Mouse (Mus musculus) ES-E14 (cell line): ENCODE results near the gene Syt12. TPM values are rescaled to one million over a fixed set of nuclear protein-coding genes. Genes with fewer than 3 reads are reported as not detected.

Source experiments
- DNase-seq: peaks from one replicate; pipeline ENCODE4 v3.0.0-alpha.2; 2013; ENCODE audit warnings: low read depth, low spot score
- H3K27ac ChIP-seq: 2 replicates; pipeline ENCODE4 v1.5.1; 2012; ENCODE audit warnings: low read depth, mild to moderate bottlenecking, low read length, moderate library complexity, mixed read lengths; ENCODE audit not compliant: poor library complexity, insufficient read depth, severe bottlenecking
- H3K36me3 ChIP-seq: 2 replicates; pipeline ENCODE4 v1.6.1; 2012; ENCODE audit warnings: mild to moderate bottlenecking, low read length, moderate library complexity, mixed read lengths; ENCODE audit not compliant: control insufficient read depth, poor library complexity, insufficient read depth, severe bottlenecking
- H3K4me1 ChIP-seq, 2 experiments: fragments of 150-350 bp in 1 of 2; sonication (generic) in 1 of 2; 2 replicates each; pipeline ENCODE4 v1.6.1; 2012; ENCODE audit warnings: low read length in 2 of 2, mild to moderate bottlenecking in 1 of 2, mixed read lengths in 1 of 2; ENCODE audit not compliant: control insufficient read depth in 2 of 2, insufficient read depth in 2 of 2, poor library complexity in 1 of 2
- H3K4me3 ChIP-seq, 2 experiments: fragments of 150-350 bp in 1 of 2; sonication (generic) in 1 of 2; 2 replicates each; pipeline ENCODE4 v1.5.1; 2012; ENCODE audit warnings: low read length in 2 of 2, low read depth in 1 of 2, mild to moderate bottlenecking in 1 of 2, mixed read lengths in 1 of 2; ENCODE audit not compliant: insufficient read depth in 1 of 2, poor library complexity in 1 of 2, severe bottlenecking in 1 of 2
- H3K9ac ChIP-seq: 2 replicates; pipeline ENCODE4 v1.6.1; 2012; ENCODE audit warnings: low read depth, mild to moderate bottlenecking, low read length, mixed read lengths; ENCODE audit not compliant: poor library complexity, insufficient read depth, severe bottlenecking
- H3K9me3 ChIP-seq: fragments of 150-350 bp; sonication (generic); 2 replicates; pipeline ENCODE4 v1.6.1; 2012; ENCODE audit warnings: low read depth, mild to moderate bottlenecking, low read length; ENCODE audit not compliant: control insufficient read depth, insufficient read depth
- CHD2 ChIP-seq: IDR thresholded peaks from 2 replicates; pipeline ENCODE4 v1.6.1; 2014; ENCODE audit warnings: mild to moderate bottlenecking, low read depth, low read length, inconsistent platforms
- HCFC1 ChIP-seq: IDR thresholded peaks from 2 replicates; pipeline ENCODE4 v1.6.1; 2012; ENCODE audit warnings: low read length, inconsistent platforms, borderline replicate concordance; ENCODE audit not compliant: insufficient read depth
- MAFK ChIP-seq: IDR thresholded peaks from 2 replicates; pipeline ENCODE4 v1.6.1; 2014; ENCODE audit warnings: mild to moderate bottlenecking, low read depth, low read length, inconsistent platforms; ENCODE audit not compliant: insufficient read depth
- ZC3H11A ChIP-seq: IDR thresholded peaks from 2 replicates; pipeline ENCODE4 v1.6.1; 2012; ENCODE audit warnings: low read depth, mild to moderate bottlenecking, inconsistent platforms, low read length, borderline replicate concordance
- ZNF384 ChIP-seq: IDR thresholded peaks from 2 replicates; pipeline ENCODE4 v1.6.1; 2012; ENCODE audit warnings: low read depth, low read length, inconsistent platforms
- in situ Hi-C, 2 experiments: fragments of 600-800 bp; cut with MboI; formaldehyde crosslinking; loops; one replicate each; pipeline ENCODE4 v1.15.1; 2025; ENCODE audit warnings: low sequenced_read_pairs in 2 of 2, inconsistent platforms in 1 of 2; ENCODE audit not compliant: unreplicated experiment in 2 of 2
- total RNA-seq: library from RNA; depleted of rRNA; stranded (reverse); fragments of 300-350 nt; gene quantifications from 2 replicates; pipeline ENCODE4 v1.2.3, GENCODE M21; 2012

The Syt12 gene
- total RNA-seq, 1 experiment = 0.58 TPM

- no peaks in the 10 kb centered on the region for H3K9me3 ChIP-seq
- H3K4me1 ChIP-seq = peaks cover 2 to 20% of the 10 kb centered on the region in 2 experiments; a peak in 3 of 4 replicates
- no peak overlapping the region for H3K4me3 ChIP-seq
- no peak for TF ChIP-seq MAFK
- TF ChIP-seq ZNF384 = no peak
- no peak for TF ChIP-seq ZC3H11A
- TF ChIP-seq CHD2 = no peak
- TF ChIP-seq HCFC1 = no peak
- no peaks in the 10 kb centered on the region; the same call in 1 of the 2 replicates for H3K36me3 ChIP-seq
- no peak for DNase-seq
- no peak overlapping the region for H3K9ac ChIP-seq
- in situ Hi-C loops = no loop called here
- no peak overlapping the region for H3K27ac ChIP-seq
Measured at GRCm38 (mm10) chr19:4451965-4452364, 25.3 kb downstream of the Syt12 start.

- no peak overlapping the region for H3K27ac ChIP-seq
- H3K4me3 ChIP-seq = no peak overlapping the region
- H3K4me1 ChIP-seq = peaks cover 1 to 18% of the 10 kb centered on the region in 2 experiments; a peak in 3 of 4 replicates
- no peak overlapping the region for H3K9ac ChIP-seq
- no peaks in the 10 kb centered on the region for H3K9me3 ChIP-seq
- DNase-seq = no peak
- in situ Hi-C loops = no loop called here
- TF ChIP-seq CHD2 (no peak), HCFC1 (no peak), ZNF384 (no peak), ZC3H11A (no peak), MAFK (no peak)
- no peaks in the 10 kb centered on the region; the same call in 1 of the 2 replicates for H3K36me3 ChIP-seq
Measured at GRCm38 (mm10) chr19:4451098-4451497, 26.1 kb downstream of the Syt12 start.

- Histone ChIP-seq H3K4me3 (no peak overlapping the region), H3K4me1 (peaks cover 0 to 16% of the 10 kb centered on the region in 2 experiments; a peak in 2 of 4 replicates), H3K27ac (no peak overlapping the region), H3K36me3 (no peaks in the 10 kb centered on the region; the same call in 1 of the 2 replicates), H3K9me3 (no peaks in the 10 kb centered on the region), H3K9ac (no peak overlapping the region)
- DNase-seq = no peak
- no peak for TF ChIP-seq ZC3H11A
- no peak for TF ChIP-seq CHD2
- TF ChIP-seq HCFC1 = no peak
- no peak for TF ChIP-seq ZNF384
- TF ChIP-seq MAFK = no peak
- in situ Hi-C loops = no loop called here
Measured at GRCm38 (mm10) chr19:4450666-4451065, 26.6 kb downstream of the Syt12 start.

GRCm38 (mm10) chr19:4449230-4449629, 28.0 kb downstream of the Syt12 start:
- Histone ChIP-seq H3K9ac (no peak overlapping the region), H3K36me3 (no peaks in the 10 kb centered on the region; the same call in 1 of the 2 replicates), H3K4me3 (no peak overlapping the region), H3K27ac (no peak overlapping the region), H3K9me3 (no peaks in the 10 kb centered on the region), H3K4me1 (peaks cover 0 to 19% of the 10 kb centered on the region in 2 experiments; a peak in 2 of 4 replicates)
- in situ Hi-C loops = no loop called here
- TF ChIP-seq HCFC1 (no peak), CHD2 (no peak), ZC3H11A (no peak), MAFK (no peak), ZNF384 (no peak)
- no peak for DNase-seq

- Histone ChIP-seq H3K27ac (no peak overlapping the region), H3K4me1 (peaks cover 0 to 16% of the 10 kb centered on the region in 2 experiments; a peak in 2 of 4 replicates), H3K4me3 (no peak overlapping the region), H3K9me3 (no peaks in the 10 kb centered on the region), H3K9ac (no peak overlapping the region), H3K36me3 (peaks cover 3% of the 10 kb centered on the region; the same call in 1 of the 2 replicates)
- DNase-seq = no peak
- TF ChIP-seq MAFK (no peak), ZC3H11A (no peak)
- in situ Hi-C loops = no loop called here
Measured at GRCm38 (mm10) chr19:4447445-4447844, 29.8 kb downstream of the Syt12 start.
